Mouse (Mus musculus) hindbrain, embryonic 11.5 days (tissue): Measurements from ENCODE around the gene Ampd3. TPM values are rescaled to one million over a fixed set of nuclear protein-coding genes. Genes with fewer than 3 reads are reported as not detected.

Experiments
- ATAC-seq: fragments of 200-750 bp; cut with Nextera tagmentation; 2 replicates; pipeline ENCODE4 v1.8.0; 2017; ENCODE audit warnings: mild to moderate bottlenecking, moderate TSS enrichment, moderate library complexity; ENCODE audit not compliant: low FRiP score
- DNase-seq: peaks from one replicate; pipeline ENCODE4 v3.0.0-alpha.2; 2015; ENCODE audit warnings: low spot score
- H3K27ac ChIP-seq: fragments of 300-500 bp; sonication (generic); 2 replicates; pipeline ENCODE4 v1.5.1; 2014; ENCODE audit warnings: mild to moderate bottlenecking, low read depth, low read length
- H3K27me3 ChIP-seq: fragments of 300-500 bp; sonication (generic); 2 replicates; pipeline ENCODE4 v1.6.1; 2014; ENCODE audit warnings: mild to moderate bottlenecking, low read length, moderate library complexity, mixed read lengths; ENCODE audit not compliant: control insufficient read depth, insufficient read depth
- H3K36me3 ChIP-seq: fragments of 300-500 bp; sonication (generic); 2 replicates; pipeline ENCODE4 v1.6.1; 2014; ENCODE audit warnings: mild to moderate bottlenecking, low read length, moderate library complexity, mixed read lengths; ENCODE audit not compliant: control insufficient read depth, insufficient read depth
- H3K4me1 ChIP-seq: fragments of 300-500 bp; sonication (generic); replicated peaks from 2 replicates; pipeline ENCODE4 v1.6.1; 2014; ENCODE audit warnings: low read length, mixed read lengths; ENCODE audit not compliant: control insufficient read depth, insufficient read depth
- H3K4me2 ChIP-seq: fragments of 300-500 bp; sonication (generic); replicated peaks from 2 replicates; pipeline ENCODE4 v1.6.1; 2014; ENCODE audit warnings: mild to moderate bottlenecking, low read depth, low read length
- H3K4me3 ChIP-seq: fragments of 300-500 bp; sonication (generic); 2 replicates; pipeline ENCODE4 v1.5.1; 2014; ENCODE audit warnings: low read depth, low read length
- H3K9ac ChIP-seq: fragments of 300-500 bp; sonication (generic); 2 replicates; pipeline ENCODE4 v1.6.1; 2014; ENCODE audit warnings: low read depth, low read length
- H3K9me3 ChIP-seq: fragments of 300-500 bp; sonication (generic); 2 replicates; pipeline ENCODE4 v1.6.1; 2016; ENCODE audit warnings: low read length; ENCODE audit not compliant: control insufficient read depth
- WGBS: fragments of 180-500 bp; shearing (Covaris S2); extraction: QIAGEN DNeasy Blood & Tissue Kit; methylation state at CpG from one replicate; pipeline ENCODE4 v1.1.7; 2014; 5-methylcytosine and 5-hydroxymethylcytosine counted together
- polyA plus RNA-seq: library from polyadenylated mRNA; unstranded; fragments of >200 nt; fragmentation: Nextera tagmentation; extraction: Ambion mirVana; gene quantifications from 2 replicates; pipeline ENCODE4 v1.2.1, GENCODE M21; 2014

Ampd3 gene
- polyA plus RNA-seq = 1.3 and 1.4 TPM in 2 replicates

DNA sequence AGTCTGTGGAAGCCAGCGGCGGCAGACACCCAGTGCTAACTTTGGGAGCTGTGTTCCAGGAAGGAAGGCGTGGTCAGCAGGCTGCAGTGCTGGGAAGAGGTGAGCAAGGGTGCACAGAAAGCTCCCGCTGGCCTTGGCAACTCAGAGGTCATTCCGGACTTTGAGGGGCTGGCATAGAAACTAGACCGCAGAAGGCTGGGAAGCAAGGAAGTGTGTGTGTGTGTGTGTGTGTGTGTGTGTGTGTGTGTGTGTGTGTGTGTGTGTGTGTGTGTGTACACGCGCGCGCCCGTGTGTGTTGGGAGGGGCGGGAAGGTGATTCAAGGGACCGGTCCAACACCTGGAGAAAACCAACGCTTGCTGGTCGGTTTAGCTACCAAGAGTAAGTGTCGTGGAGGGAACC is at the start of gene Ampd3:
Gene Ampd3 (plus strand): TSS at position 206 of the 400 bp plus-strand sequence.
- no peaks in the 10 kb centered on the region for H3K36me3 ChIP-seq
- peak within 1 kb of the TSS; percentile 54 for H3K4me3 ChIP-seq
- no peaks in the 10 kb centered on the region for H3K9me3 ChIP-seq
- H3K4me1 ChIP-seq = no peaks in the 10 kb centered on the region; the same call in 1 of the 2 replicates
- WGBS = 16% methylated on average over 13 of the region's 16 CpGs
- ATAC-seq (no peak), DNase-seq (no peak)
- peak within 1 kb of the TSS; percentile 62 for H3K9ac ChIP-seq
- no peak within 1 kb of the TSS for H3K27ac ChIP-seq
- H3K27me3 ChIP-seq = peaks cover 13% of the 10 kb centered on the region
- H3K4me2 ChIP-seq = peak within 1 kb of the TSS; percentile 97

- Histone ChIP-seq H3K4me1 (no peaks in the 10 kb centered on the region), H3K36me3 (no peaks in the 10 kb centered on the region), H3K27ac (no peak overlapping the region), H3K9me3 (no peaks in the 10 kb centered on the region), H3K4me3 (no peak overlapping the region), H3K27me3 (no peaks in the 10 kb centered on the region), H3K9ac (no peak overlapping the region), H3K4me2 (no peak overlapping the region)
- 74% methylated on average over 6 of the region's 6 CpGs for WGBS
- ATAC-seq (no peak), DNase-seq (no peak)
These were observed 49.5 kb upstream of the Ampd3 start for GRCm38 (mm10) chr7:110718505-110718904.

GRCm38 (mm10) chr7:110719857-110720256 is 48.1 kb upstream of the Ampd3 start:
- no peak overlapping the region for H3K9ac ChIP-seq
- ATAC-seq = no peak
- H3K4me3 ChIP-seq = no peak overlapping the region
- no peak overlapping the region for H3K27ac ChIP-seq
- no peaks in the 10 kb centered on the region for H3K9me3 ChIP-seq
- no peak overlapping the region for H3K4me2 ChIP-seq
- H3K27me3 ChIP-seq = no peaks in the 10 kb centered on the region
- H3K4me1 ChIP-seq = no peaks in the 10 kb centered on the region
- no peaks in the 10 kb centered on the region for H3K36me3 ChIP-seq
- WGBS = 82% methylated on average over 4 of the region's 4 CpGs
- no peak for DNase-seq

- DNase-seq (no peak), ATAC-seq (no peak)
- H3K27ac ChIP-seq = no peak overlapping the region
- no peaks in the 10 kb centered on the region for H3K27me3 ChIP-seq
- H3K36me3 ChIP-seq = no peaks in the 10 kb centered on the region
- H3K9me3 ChIP-seq = no peaks in the 10 kb centered on the region
- H3K4me1 ChIP-seq = no peaks in the 10 kb centered on the region
- H3K4me2 ChIP-seq = no peak overlapping the region
- H3K9ac ChIP-seq = no peak overlapping the region
- WGBS = 86% methylated on average over 4 of the region's 4 CpGs
- no peak overlapping the region for H3K4me3 ChIP-seq
These were observed 45.8 kb upstream of the Ampd3 start for GRCm38 (mm10) chr7:110722183-110722582.

DNA sequence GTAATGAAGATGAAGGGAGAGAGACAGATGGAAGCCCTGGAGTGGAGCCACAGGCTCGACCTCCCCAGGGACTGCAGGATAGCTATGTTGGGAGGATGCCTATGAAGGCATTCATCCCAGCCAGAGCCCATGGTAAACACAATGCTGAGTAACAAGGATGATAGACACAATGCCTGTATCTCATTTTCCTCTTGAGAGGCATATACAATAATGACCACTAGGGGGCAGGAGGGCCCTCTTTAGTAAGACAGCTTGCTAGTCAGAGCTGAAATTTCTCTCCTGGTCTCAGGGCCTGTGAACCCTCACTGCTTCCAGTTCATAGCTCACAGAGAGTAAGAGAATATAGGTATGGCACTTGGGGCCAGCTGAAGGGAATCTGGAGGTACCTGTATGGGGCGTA is 41.0 kb upstream of the Ampd3 start:
- 31% methylated on average over 2 of the region's 2 CpGs for WGBS
- DNase-seq (peak; percentile 81), ATAC-seq (no peak)
- no peaks in the 10 kb centered on the region for H3K9me3 ChIP-seq
- no peak overlapping the region for H3K9ac ChIP-seq
- no peak overlapping the region for H3K27ac ChIP-seq
- H3K4me3 ChIP-seq = no peak overlapping the region
- no peak overlapping the region for H3K4me2 ChIP-seq
- no peaks in the 10 kb centered on the region for H3K36me3 ChIP-seq
- no peaks in the 10 kb centered on the region for H3K27me3 ChIP-seq
- peaks cover 2% of the 10 kb centered on the region; the same call in 1 of the 2 replicates for H3K4me1 ChIP-seq

GRCm38 (mm10) chr7:110728876-110729275 is 39.1 kb upstream of the Ampd3 start:
- Histone ChIP-seq H3K27me3 (no peaks in the 10 kb centered on the region), H3K27ac (no peak overlapping the region), H3K4me2 (no peak overlapping the region), H3K9ac (no peak overlapping the region), H3K36me3 (no peaks in the 10 kb centered on the region), H3K4me1 (peaks cover 2% of the 10 kb centered on the region; the same call in 1 of the 2 replicates), H3K4me3 (no peak overlapping the region), H3K9me3 (no peaks in the 10 kb centered on the region)
- DNase-seq (peak; percentile 25), ATAC-seq (no peak)
- 76% methylated on average over 3 of the region's 3 CpGs for WGBS

DNA sequence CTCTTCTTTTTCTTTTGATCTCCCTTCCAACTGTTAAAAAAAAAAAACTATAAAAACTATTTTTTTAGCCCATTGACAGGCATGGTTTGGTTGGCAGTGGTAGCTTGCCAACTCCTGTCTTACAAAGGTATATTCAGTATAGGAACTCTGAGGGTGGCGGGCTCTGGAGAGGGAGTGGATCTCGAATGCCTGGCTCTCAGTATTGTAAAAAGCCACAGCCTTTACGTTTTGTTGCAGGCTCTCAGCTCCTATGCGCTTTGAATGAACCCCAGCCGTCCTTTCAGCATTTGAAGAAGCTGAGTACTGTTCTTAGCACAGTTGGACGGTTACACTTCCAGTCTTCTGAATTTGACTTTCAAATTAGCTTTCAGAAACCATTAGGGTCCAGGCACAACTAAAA is 38.7 kb upstream of the Ampd3 start:
- Histone ChIP-seq H3K27ac (no peak overlapping the region), H3K4me3 (no peak overlapping the region), H3K9ac (no peak overlapping the region), H3K4me2 (no peak overlapping the region), H3K27me3 (no peaks in the 10 kb centered on the region), H3K9me3 (no peaks in the 10 kb centered on the region), H3K36me3 (no peaks in the 10 kb centered on the region), H3K4me1 (peaks cover 2% of the 10 kb centered on the region; the same call in 1 of the 2 replicates)
- no peak for DNase-seq
- 54% methylated on average over 6 of the region's 6 CpGs for WGBS
- ATAC-seq = no peak

- Histone ChIP-seq H3K4me3 (no peak overlapping the region), H3K4me1 (peaks cover 2% of the 10 kb centered on the region; the same call in 1 of the 2 replicates), H3K9ac (no peak overlapping the region), H3K9me3 (no peaks in the 10 kb centered on the region), H3K4me2 (no peak overlapping the region), H3K36me3 (no peaks in the 10 kb centered on the region), H3K27ac (no peak overlapping the region), H3K27me3 (no peaks in the 10 kb centered on the region)
- DNase-seq (peak; percentile 40), ATAC-seq (no peak)
- WGBS = 42% methylated on average over 6 of the region's 6 CpGs
These were observed 36.7 kb upstream of the Ampd3 start for GRCm38 (mm10) chr7:110731091-110731967.
